Mouse (Mus musculus): ENCODE data around the gene Dock8. TPM values are rescaled to one million over a fixed set of nuclear protein-coding genes. Genes with fewer than 3 reads are reported as not detected.
A peak's percentile ranks its signal among the peaks of the same experiment; 100 is the strongest.

The Dock8 gene
- polyA plus RNA-seq, 1 experiment: 17.8 TPM

- no peaks in the 10 kb centered on the region for H3K36me3 ChIP-seq (ENCODE audit: control insufficient read depth, insufficient read depth, low read length)
- 83% methylated on average over 5 of the region's 5 CpGs for WGBS
These were observed 145.8 kb downstream of the Dock8 start for GRCm38 (mm10) chr19:25145116-25145515.

GRCm38 (mm10) chr19:25146122-25146521 lies 146.8 kb downstream of the Dock8 start:
- TF ChIP-seq CTCF (conservative IDR thresholded peaks at IDR 0.05; ENCODE audit: insufficient read depth, insufficient read length, low read depth, low read length): no peak
- no peak for TF ChIP-seq POLR2A (IDR thresholded peaks at IDR 0.05; ENCODE audit: low read depth, low read length)
- Histone ChIP-seq H3K27ac (ENCODE audit: insufficient read depth, low read depth, low read length) (no peak overlapping the region), H3K4me3 (ENCODE audit: insufficient read depth, low read depth, low read length) (no peak overlapping the region), H3K36me3 (ENCODE audit: control insufficient read depth, insufficient read depth, low read length) (no peaks in the 10 kb centered on the region), H3K27me3 (replicated peaks; ENCODE audit: control insufficient read depth, insufficient read depth, low read length) (no peaks in the 10 kb centered on the region), H3K4me1 (ENCODE audit: control insufficient read depth, insufficient read depth, low read length) (no peaks in the 10 kb centered on the region)
- peak; percentile 53 for DNase-seq
- whole genome bisulfite sequencing: 71% methylated on average over 4 of the region's 4 CpGs

More at GRCm38 (mm10) chr19:25145116-25145515, 145.8 kb downstream of the Dock8 start:
- Histone ChIP-seq H3K27me3 (replicated peaks; ENCODE audit: control insufficient read depth, insufficient read depth, low read length) (no peaks in the 10 kb centered on the region), H3K4me1 (ENCODE audit: control insufficient read depth, insufficient read depth, low read length) (no peaks in the 10 kb centered on the region), H3K4me3 (ENCODE audit: insufficient read depth, low read depth, low read length) (no peak overlapping the region), H3K27ac (ENCODE audit: insufficient read depth, low read depth, low read length) (no peak overlapping the region)
- TF ChIP-seq POLR2A (IDR thresholded peaks at IDR 0.05; ENCODE audit: low read depth, low read length) (no peak), CTCF (conservative IDR thresholded peaks at IDR 0.05; ENCODE audit: insufficient read depth, insufficient read length, low read depth, low read length) (no peak)
- no peak for DNase-seq

GRCm38 (mm10) chr19:25149788-25150187 lies 150.5 kb downstream of the Dock8 start:
- DNase-seq: no peak
- Histone ChIP-seq H3K4me3 (ENCODE audit: insufficient read depth, low read depth, low read length) (no peak overlapping the region), H3K27ac (ENCODE audit: insufficient read depth, low read depth, low read length) (no peak overlapping the region), H3K27me3 (replicated peaks; ENCODE audit: control insufficient read depth, insufficient read depth, low read length) (no peaks in the 10 kb centered on the region), H3K4me1 (ENCODE audit: control insufficient read depth, insufficient read depth, low read length) (no peaks in the 10 kb centered on the region), H3K36me3 (ENCODE audit: control insufficient read depth, insufficient read depth, low read length) (no peaks in the 10 kb centered on the region; the same call in 1 of the 2 replicates)
- no peak for TF ChIP-seq POLR2A (IDR thresholded peaks at IDR 0.05; ENCODE audit: low read depth, low read length)
- no peak for TF ChIP-seq CTCF (conservative IDR thresholded peaks at IDR 0.05; ENCODE audit: insufficient read depth, insufficient read length, low read depth, low read length)
- WGBS: 57% methylated on average over 8 of the region's 8 CpGs

GRCm38 (mm10) chr19:25154506-25155178 lies 155.3 kb downstream of the Dock8 start:
- Histone ChIP-seq H3K27me3 (replicated peaks; ENCODE audit: control insufficient read depth, insufficient read depth, low read length) (no peaks in the 10 kb centered on the region), H3K27ac (ENCODE audit: insufficient read depth, low read depth, low read length) (no peak overlapping the region), H3K4me3 (ENCODE audit: insufficient read depth, low read depth, low read length) (no peak overlapping the region), H3K4me1 (ENCODE audit: control insufficient read depth, insufficient read depth, low read length) (no peaks in the 10 kb centered on the region), H3K36me3 (ENCODE audit: control insufficient read depth, insufficient read depth, low read length) (peaks cover under 1% of the 10 kb centered on the region)
- DNase-seq: no peak
- no peak for TF ChIP-seq CTCF (conservative IDR thresholded peaks at IDR 0.05; ENCODE audit: insufficient read depth, insufficient read length, low read depth, low read length)
- no peak for TF ChIP-seq POLR2A (IDR thresholded peaks at IDR 0.05; ENCODE audit: low read depth, low read length)
- 89% methylated on average over 7 of the region's 7 CpGs for WGBS

- Histone ChIP-seq H3K4me3 (ENCODE audit: insufficient read depth, low read depth, low read length) (no peak overlapping the region), H3K36me3 (ENCODE audit: control insufficient read depth, insufficient read depth, low read length) (peaks cover 2% of the 10 kb centered on the region), H3K4me1 (ENCODE audit: control insufficient read depth, insufficient read depth, low read length) (no peaks in the 10 kb centered on the region), H3K27me3 (replicated peaks; ENCODE audit: control insufficient read depth, insufficient read depth, low read length) (no peaks in the 10 kb centered on the region), H3K27ac (ENCODE audit: insufficient read depth, low read depth, low read length) (no peak overlapping the region)
- TF ChIP-seq CTCF (conservative IDR thresholded peaks at IDR 0.05; ENCODE audit: insufficient read depth, insufficient read length, low read depth, low read length) (no peak), POLR2A (IDR thresholded peaks at IDR 0.05; ENCODE audit: low read depth, low read length) (no peak)
- no peak for DNase-seq
- WGBS: 87% methylated on average over 7 of the region's 7 CpGs
These were observed 155.9 kb downstream of the Dock8 start for GRCm38 (mm10) chr19:25155250-25155649.

- H3K4me1 ChIP-seq (ENCODE audit: control insufficient read depth, insufficient read depth, low read length): no peaks in the 10 kb centered on the region
- DNase-seq: no peak
- no peak for TF ChIP-seq POLR2A (IDR thresholded peaks at IDR 0.05; ENCODE audit: low read depth, low read length)
- no peak for TF ChIP-seq CTCF (conservative IDR thresholded peaks at IDR 0.05; ENCODE audit: insufficient read depth, insufficient read length, low read depth, low read length)
- H3K4me3 ChIP-seq (ENCODE audit: insufficient read depth, low read depth, low read length): no peak overlapping the region
- H3K27ac ChIP-seq (ENCODE audit: insufficient read depth, low read depth, low read length): no peak overlapping the region
- H3K27me3 ChIP-seq (replicated peaks; ENCODE audit: control insufficient read depth, insufficient read depth, low read length): no peaks in the 10 kb centered on the region
- H3K36me3 ChIP-seq (ENCODE audit: control insufficient read depth, insufficient read depth, low read length): peaks cover 2% of the 10 kb centered on the region
- WGBS: 76% methylated on average over 11 of the region's 11 CpGs
These were observed 156.4 kb downstream of the Dock8 start for GRCm38 (mm10) chr19:25155709-25156108.

GRCm38 (mm10) chr19:25162270-25162669 lies 162.9 kb downstream of the Dock8 start:
- Histone ChIP-seq H3K4me1 (ENCODE audit: control insufficient read depth, insufficient read depth, low read length) (no peaks in the 10 kb centered on the region), H3K27ac (ENCODE audit: insufficient read depth, low read depth, low read length) (no peak overlapping the region), H3K36me3 (ENCODE audit: control insufficient read depth, insufficient read depth, low read length) (peaks cover 2% of the 10 kb centered on the region), H3K4me3 (ENCODE audit: insufficient read depth, low read depth, low read length) (no peak overlapping the region), H3K27me3 (replicated peaks; ENCODE audit: control insufficient read depth, insufficient read depth, low read length) (no peaks in the 10 kb centered on the region)
- DNase-seq: no peak
- 94% methylated on average over 3 of the region's 3 CpGs for WGBS
- TF ChIP-seq POLR2A (IDR thresholded peaks at IDR 0.05; ENCODE audit: low read depth, low read length) (no peak), CTCF (conservative IDR thresholded peaks at IDR 0.05; ENCODE audit: insufficient read depth, insufficient read length, low read depth, low read length) (no peak)
